Mouse (Mus musculus) embryonic facial prominence, embryonic 11.5 days (tissue): ENCODE data around the gene Abcg1. TPM values are rescaled to one million over a fixed set of nuclear protein-coding genes. Genes with fewer than 3 reads are reported as not detected.

Source experiments
- ATAC-seq: fragments of 200-750 bp; cut with Nextera tagmentation; replicated peaks from 2 replicates; pipeline ENCODE4 v1.8.0; 2017; ENCODE audit warnings: low read depth; ENCODE audit not compliant: insufficient number of reproducible peaks, low FRiP score, low TSS enrichment
- DNase-seq: peaks from one replicate; pipeline ENCODE4 v3.0.0-alpha.2; 2015; ENCODE audit warnings: low spot score
- H3K27ac ChIP-seq: fragments of 300-500 bp; sonication (generic); replicated peaks from 2 replicates; pipeline ENCODE4 v1.5.1; 2014; ENCODE audit warnings: mild to moderate bottlenecking, low read depth, low read length, control low read depth
- H3K27me3 ChIP-seq: fragments of 300-500 bp; sonication (generic); 2 replicates; pipeline ENCODE4 v1.6.1; 2014; ENCODE audit warnings: mild to moderate bottlenecking, low read length, moderate library complexity, mixed read lengths; ENCODE audit not compliant: control insufficient read depth, insufficient read depth
- H3K36me3 ChIP-seq: fragments of 300-500 bp; sonication (generic); replicated peaks from 2 replicates; pipeline ENCODE4 v1.6.1; 2014; ENCODE audit warnings: low read depth, mild to moderate bottlenecking, low read length, moderate library complexity, mixed read lengths; ENCODE audit not compliant: control insufficient read depth, insufficient read depth
- H3K4me1 ChIP-seq: fragments of 300-500 bp; sonication (generic); 2 replicates; pipeline ENCODE4 v1.6.1; 2014; ENCODE audit warnings: low read length, mixed read lengths; ENCODE audit not compliant: control insufficient read depth, insufficient read depth
- H3K4me2 ChIP-seq: fragments of 300-500 bp; sonication (generic); 2 replicates; pipeline ENCODE4 v1.6.1; 2014; ENCODE audit warnings: low read depth, mild to moderate bottlenecking, control low read depth, low read length, moderate library complexity
- H3K4me3 ChIP-seq: fragments of 300-500 bp; sonication (generic); 2 replicates; pipeline ENCODE4 v1.5.1; 2014; ENCODE audit warnings: low read depth, low read length, control low read depth
- H3K9ac ChIP-seq: fragments of 300-500 bp; sonication (generic); replicated peaks from 2 replicates; pipeline ENCODE4 v1.6.1; 2014; ENCODE audit warnings: mild to moderate bottlenecking, control low read depth, low read length
- H3K9me3 ChIP-seq: fragments of 300-500 bp; sonication (generic); replicated peaks from 2 replicates; pipeline ENCODE4 v1.6.1; 2016; ENCODE audit warnings: mild to moderate bottlenecking, low read length, inconsistent platforms, mixed read lengths; ENCODE audit not compliant: control insufficient read depth
- WGBS: fragments of 180-500 bp; shearing (Covaris S2); extraction: QIAGEN DNeasy Blood & Tissue Kit; methylation state at CpG from one replicate; pipeline ENCODE4 v1.1.7; 2014; 5-methylcytosine and 5-hydroxymethylcytosine counted together
- polyA plus RNA-seq: library from polyadenylated mRNA; unstranded; fragments of >200 nt; fragmentation: Nextera tagmentation; extraction: Ambion mirVana; gene quantifications from 2 replicates; pipeline ENCODE4 v1.2.1, GENCODE M21; 2014

Abcg1 gene
- polyA plus RNA-seq, 1 experiment from 2014 or later: 11.7 TPM

GRCm38 (mm10) chr17:31024125-31024781 lies 33.2 kb upstream of the Abcg1 start:
- H3K4me2 ChIP-seq: no peak overlapping the region
- no peak for ATAC-seq
- no peaks in the 10 kb centered on the region for H3K9me3 ChIP-seq
- no peak overlapping the region for H3K9ac ChIP-seq
- no peak overlapping the region for H3K4me3 ChIP-seq
- H3K27ac ChIP-seq: no peak overlapping the region
- no peaks in the 10 kb centered on the region for H3K27me3 ChIP-seq
- DNase-seq: no peak
- H3K4me1 ChIP-seq: no peaks in the 10 kb centered on the region
- H3K36me3 ChIP-seq: no peaks in the 10 kb centered on the region
- WGBS: 56% methylated on average over 7 of the region's 7 CpGs

GRCm38 (mm10) chr17:31024782-31025125 lies 32.7 kb upstream of the Abcg1 start:
- no peaks in the 10 kb centered on the region for H3K4me1 ChIP-seq
- no peaks in the 10 kb centered on the region for H3K27me3 ChIP-seq
- H3K36me3 ChIP-seq: no peaks in the 10 kb centered on the region
- H3K4me3 ChIP-seq: no peak overlapping the region
- no peak overlapping the region for H3K27ac ChIP-seq
- no peak overlapping the region for H3K9ac ChIP-seq
- ATAC-seq (no peak), DNase-seq (no peak)
- no peak overlapping the region for H3K4me2 ChIP-seq
- 62% methylated on average over 5 of the region's 5 CpGs for WGBS
- no peaks in the 10 kb centered on the region for H3K9me3 ChIP-seq

- H3K27me3 ChIP-seq: no peaks in the 10 kb centered on the region
- no peaks in the 10 kb centered on the region for H3K4me1 ChIP-seq
- DNase-seq (no peak), ATAC-seq (no peak)
- H3K27ac ChIP-seq: no peak overlapping the region
- H3K4me3 ChIP-seq: no peak overlapping the region
- no peak overlapping the region for H3K4me2 ChIP-seq
- H3K9ac ChIP-seq: no peak overlapping the region
- 87% methylated on average over 6 of the region's 6 CpGs for WGBS
- no peaks in the 10 kb centered on the region for H3K36me3 ChIP-seq
- no peaks in the 10 kb centered on the region for H3K9me3 ChIP-seq
These were observed 30.5 kb upstream of the Abcg1 start for GRCm38 (mm10) chr17:31026986-31027385.

GRCm38 (mm10) chr17:31027723-31028122 lies 29.8 kb upstream of the Abcg1 start:
- Histone ChIP-seq H3K4me2 (no peak overlapping the region), H3K4me3 (no peak overlapping the region), H3K27me3 (no peaks in the 10 kb centered on the region), H3K4me1 (no peaks in the 10 kb centered on the region), H3K9ac (no peak overlapping the region), H3K27ac (no peak overlapping the region), H3K36me3 (no peaks in the 10 kb centered on the region), H3K9me3 (no peaks in the 10 kb centered on the region)
- no peak for DNase-seq
- ATAC-seq: no peak
- WGBS: 86% methylated on average over 6 of the region's 6 CpGs

- H3K27me3 ChIP-seq: no peaks in the 10 kb centered on the region
- ATAC-seq: no peak
- no peak overlapping the region for H3K9ac ChIP-seq
- WGBS: 85% methylated on average over 9 of the region's 9 CpGs
- H3K36me3 ChIP-seq: no peaks in the 10 kb centered on the region
- no peak overlapping the region for H3K4me2 ChIP-seq
- H3K4me3 ChIP-seq: no peak overlapping the region
- no peaks in the 10 kb centered on the region for H3K4me1 ChIP-seq
- H3K27ac ChIP-seq: no peak overlapping the region
- no peak for DNase-seq
- H3K9me3 ChIP-seq: no peaks in the 10 kb centered on the region
These were observed 28.6 kb upstream of the Abcg1 start for GRCm38 (mm10) chr17:31028821-31029370.

- DNase-seq (no peak), ATAC-seq (no peak)
- no peak overlapping the region for H3K4me3 ChIP-seq
- no peak overlapping the region for H3K9ac ChIP-seq
- H3K4me1 ChIP-seq: no peaks in the 10 kb centered on the region
- H3K27ac ChIP-seq: no peak overlapping the region
- WGBS: 81% methylated on average over 4 of the region's 4 CpGs
- no peaks in the 10 kb centered on the region for H3K36me3 ChIP-seq
- H3K9me3 ChIP-seq: no peaks in the 10 kb centered on the region
- no peak overlapping the region for H3K4me2 ChIP-seq
- H3K27me3 ChIP-seq: no peaks in the 10 kb centered on the region
These were observed 28.1 kb upstream of the Abcg1 start for GRCm38 (mm10) chr17:31029407-31029806.

GRCm38 (mm10) chr17:31032341-31032740 lies 25.1 kb upstream of the Abcg1 start:
- H3K9me3 ChIP-seq: no peaks in the 10 kb centered on the region

GRCm38 (mm10) chr17:31033251-31033650 lies 24.2 kb upstream of the Abcg1 start:
- no peak overlapping the region for H3K4me3 ChIP-seq
- H3K36me3 ChIP-seq: no peaks in the 10 kb centered on the region
- 56% methylated on average over 2 of the region's 2 CpGs for WGBS
- no peaks in the 10 kb centered on the region for H3K27me3 ChIP-seq
- no peak overlapping the region for H3K9ac ChIP-seq
- no peak overlapping the region for H3K4me2 ChIP-seq
- H3K9me3 ChIP-seq: no peaks in the 10 kb centered on the region
- no peaks in the 10 kb centered on the region; the same call in 1 of the 2 replicates for H3K4me1 ChIP-seq
- no peak for DNase-seq
- H3K27ac ChIP-seq: no peak overlapping the region
- no peak for ATAC-seq

More at GRCm38 (mm10) chr17:31032341-31032740, 25.1 kb upstream of the Abcg1 start:
- Histone ChIP-seq H3K36me3 (no peaks in the 10 kb centered on the region), H3K27ac (no peak overlapping the region), H3K9ac (no peak overlapping the region), H3K4me2 (no peak overlapping the region), H3K4me1 (no peaks in the 10 kb centered on the region), H3K4me3 (no peak overlapping the region), H3K27me3 (no peaks in the 10 kb centered on the region)
- 96% methylated on average over 4 of the region's 4 CpGs for WGBS
- DNase-seq (no peak), ATAC-seq (no peak)
